Mouse (Mus musculus) midbrain, embryonic 12.5 days (tissue): ENCODE measurements around the gene Armc6. TPM values are rescaled to one million over a fixed set of nuclear protein-coding genes. Genes with fewer than 3 reads are reported as not detected.

Experiments used
- ATAC-seq: fragments of 200-750 bp; cut with Nextera tagmentation; 2 replicates; pipeline ENCODE4 v1.8.0; 2017; ENCODE audit warnings: low read depth, moderate TSS enrichment, moderate library complexity; ENCODE audit not compliant: low FRiP score
- H3K27ac ChIP-seq: fragments of 300-500 bp; sonication (generic); replicated peaks from 2 replicates; pipeline ENCODE4 v1.5.1; 2016; ENCODE audit warnings: mild to moderate bottlenecking
- H3K27me3 ChIP-seq: fragments of 300-500 bp; sonication (generic); 2 replicates; pipeline ENCODE4 v1.6.1; 2016; ENCODE audit warnings: mild to moderate bottlenecking
- H3K36me3 ChIP-seq: fragments of 300-500 bp; sonication (generic); 2 replicates; pipeline ENCODE4 v1.6.1; 2016
- H3K4me1 ChIP-seq: fragments of 300-500 bp; sonication (generic); 2 replicates; pipeline ENCODE4 v1.6.1; 2016
- H3K4me2 ChIP-seq: fragments of 300-500 bp; sonication (generic); replicated peaks from 2 replicates; pipeline ENCODE4 v1.6.1; 2016; ENCODE audit warnings: mild to moderate bottlenecking, moderate library complexity
- H3K4me3 ChIP-seq: fragments of 300-500 bp; sonication (generic); 2 replicates; pipeline ENCODE4 v1.5.1; 2016; ENCODE audit warnings: mild to moderate bottlenecking
- H3K9ac ChIP-seq: fragments of 300-500 bp; sonication (generic); replicated peaks from 2 replicates; pipeline ENCODE4 v1.6.1; 2016; ENCODE audit warnings: mild to moderate bottlenecking, moderate library complexity
- H3K9me3 ChIP-seq: fragments of 300-500 bp; sonication (generic); 2 replicates; pipeline ENCODE4 v1.6.1; 2016; ENCODE audit warnings: mild to moderate bottlenecking
- WGBS: fragments of 180-500 bp; shearing (Covaris S2); methylation state at CpG from one replicate; pipeline ENCODE4 v1.1.7; 2016; 5-methylcytosine and 5-hydroxymethylcytosine counted together
- polyA plus RNA-seq: library from polyadenylated mRNA; unstranded; fragments of >200 nt; fragmentation: Nextera tagmentation; extraction: Ambion mirVana; gene quantifications from 2 replicates; pipeline ENCODE4 v1.2.1, GENCODE M21; 2016

Gene Armc6
- polyA plus RNA-seq, 1 experiment from 2014 or later = 45.5 TPM

DNA sequence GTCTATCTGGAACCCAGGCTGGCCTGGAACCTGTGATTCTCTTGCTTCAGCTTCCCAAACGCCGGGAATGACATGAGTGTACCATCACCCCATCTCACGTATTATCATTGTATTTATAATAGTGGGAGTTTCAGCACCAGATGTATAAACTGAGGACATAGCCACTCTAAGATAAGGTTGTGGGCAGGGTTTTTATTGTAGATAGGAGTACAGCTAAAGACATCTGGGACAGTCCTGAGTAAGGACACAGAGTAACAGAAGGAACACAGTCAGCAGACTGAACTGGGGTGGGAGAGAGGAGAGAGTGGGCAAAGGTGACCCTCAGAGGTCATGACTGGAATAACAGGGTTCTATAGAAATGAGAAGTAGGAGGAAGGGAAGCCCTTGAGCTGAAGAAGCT lies 33.4 kb upstream of the Armc6 start:
- Histone ChIP-seq H3K9ac (no peak overlapping the region), H3K27me3 (no peaks in the 10 kb centered on the region), H3K9me3 (no peaks in the 10 kb centered on the region), H3K4me2 (no peak overlapping the region), H3K27ac (no peak overlapping the region), H3K4me3 (no peak overlapping the region), H3K36me3 (peaks cover 40% of the 10 kb centered on the region), H3K4me1 (no peaks in the 10 kb centered on the region)
- no peak for ATAC-seq
- 91% methylated on average over 3 of the region's 3 CpGs for WGBS

DNA sequence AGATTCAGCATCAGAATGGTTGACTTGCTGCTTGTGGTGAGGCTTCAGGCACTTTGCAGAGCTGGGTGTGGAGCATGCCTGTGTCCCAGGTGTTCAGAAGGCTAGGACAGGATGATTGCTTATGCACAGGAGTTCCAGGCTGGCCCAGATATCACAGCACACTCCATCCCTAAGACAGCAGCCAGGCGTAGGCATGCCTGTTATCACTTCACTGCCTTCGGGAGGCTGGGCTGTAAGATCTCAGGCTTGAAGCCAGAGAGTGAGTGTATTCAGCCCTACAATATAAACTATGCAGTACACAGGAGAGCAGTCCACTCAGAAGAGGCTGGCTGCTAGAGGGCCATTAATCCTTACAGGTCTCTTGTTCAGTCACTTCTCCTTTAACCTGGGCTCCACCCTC lies 24.8 kb upstream of the Armc6 start:
- Histone ChIP-seq H3K4me2 (no peak overlapping the region), H3K36me3 (peaks cover 100% of the 10 kb centered on the region), H3K4me1 (no peaks in the 10 kb centered on the region), H3K9me3 (no peaks in the 10 kb centered on the region), H3K27me3 (no peaks in the 10 kb centered on the region), H3K9ac (no peak overlapping the region), H3K4me3 (no peak overlapping the region), H3K27ac (no peak overlapping the region)
- 96% methylated on average over 2 of the region's 2 CpGs for WGBS
- ATAC-seq = no peak

DNA sequence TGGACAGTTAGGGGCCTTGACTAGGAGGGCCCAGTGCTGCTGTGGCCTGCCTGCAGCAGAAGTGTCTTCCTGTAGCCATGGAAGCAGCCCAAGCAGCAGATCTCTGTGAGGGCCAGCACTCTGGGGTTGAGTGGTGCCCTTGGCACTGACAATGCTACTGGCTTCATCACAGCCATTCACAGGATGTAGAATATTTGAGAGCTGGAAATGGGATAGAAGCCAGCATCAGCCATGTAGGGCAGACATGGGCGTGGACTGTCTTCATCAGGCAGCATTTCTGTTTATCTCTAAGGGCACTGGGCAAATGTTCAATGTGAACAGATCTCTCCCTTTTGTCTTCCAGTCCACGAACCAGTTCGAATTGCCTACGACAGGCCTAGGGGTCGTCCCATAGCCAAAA lies 24.3 kb upstream of the Armc6 start:
- Histone ChIP-seq H3K9ac (no peak overlapping the region), H3K4me1 (no peaks in the 10 kb centered on the region), H3K4me2 (no peak overlapping the region), H3K9me3 (no peaks in the 10 kb centered on the region), H3K36me3 (peaks cover 100% of the 10 kb centered on the region), H3K27me3 (no peaks in the 10 kb centered on the region), H3K27ac (no peak overlapping the region), H3K4me3 (no peak overlapping the region)
- no peak for ATAC-seq
- WGBS = 96% methylated on average over 5 of the region's 5 CpGs

DNA sequence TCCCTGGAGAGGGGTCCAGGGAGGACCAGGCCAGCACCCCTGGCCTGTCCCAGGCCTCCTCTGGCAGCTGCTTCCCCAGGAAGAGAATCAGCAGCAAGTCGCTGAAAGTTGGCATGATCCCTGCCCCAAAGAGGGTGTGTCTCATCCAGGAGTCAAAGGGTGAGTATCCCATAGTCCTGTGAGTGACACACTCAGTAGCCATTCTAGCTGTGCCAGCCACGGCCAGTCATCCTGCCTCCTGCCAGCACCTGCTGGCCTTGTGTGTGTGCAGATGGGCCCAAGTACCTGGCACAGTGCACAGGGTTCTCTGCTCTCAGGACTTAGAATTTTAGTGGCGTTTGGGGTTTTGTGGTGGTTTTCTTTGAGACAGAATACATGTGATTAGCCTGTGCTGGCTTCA lies 23.2 kb upstream of the Armc6 start:
- H3K36me3 ChIP-seq = peaks cover 100% of the 10 kb centered on the region
- no peak for ATAC-seq
- H3K4me2 ChIP-seq = no peak overlapping the region
- no peaks in the 10 kb centered on the region for H3K4me1 ChIP-seq
- H3K27me3 ChIP-seq = no peaks in the 10 kb centered on the region
- H3K9ac ChIP-seq = no peak overlapping the region
- H3K27ac ChIP-seq = no peak overlapping the region
- no peaks in the 10 kb centered on the region for H3K9me3 ChIP-seq
- H3K4me3 ChIP-seq = no peak overlapping the region
- 88% methylated on average over 3 of the region's 3 CpGs for whole genome bisulfite sequencing

DNA sequence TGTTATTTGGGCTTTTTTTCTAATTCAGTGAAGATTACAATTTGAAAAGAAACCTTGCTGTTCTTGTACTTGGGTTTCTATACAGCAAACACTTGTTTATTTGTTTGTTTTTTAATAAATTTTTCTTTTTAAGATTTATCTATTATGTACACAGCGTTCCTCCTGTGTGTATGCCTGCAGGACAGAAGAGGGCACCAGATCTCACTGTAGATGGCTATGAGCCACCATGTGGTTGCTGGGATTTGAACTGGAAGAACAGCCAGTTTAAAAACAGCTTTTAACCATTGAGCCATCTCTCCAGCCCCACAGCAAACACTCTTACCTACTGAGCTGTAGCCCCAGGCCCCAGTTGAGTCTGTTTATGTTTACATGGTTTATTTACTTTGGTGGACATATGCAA lies 20.4 kb upstream of the Armc6 start:
- no peak for ATAC-seq
- Histone ChIP-seq H3K9me3 (no peaks in the 10 kb centered on the region), H3K36me3 (peaks cover 100% of the 10 kb centered on the region), H3K4me3 (no peak overlapping the region), H3K4me1 (no peaks in the 10 kb centered on the region), H3K9ac (no peak overlapping the region), H3K4me2 (no peak overlapping the region), H3K27me3 (no peaks in the 10 kb centered on the region), H3K27ac (no peak overlapping the region)
- 82% methylated on average over 1 of the region's 1 CpGs for WGBS

DNA sequence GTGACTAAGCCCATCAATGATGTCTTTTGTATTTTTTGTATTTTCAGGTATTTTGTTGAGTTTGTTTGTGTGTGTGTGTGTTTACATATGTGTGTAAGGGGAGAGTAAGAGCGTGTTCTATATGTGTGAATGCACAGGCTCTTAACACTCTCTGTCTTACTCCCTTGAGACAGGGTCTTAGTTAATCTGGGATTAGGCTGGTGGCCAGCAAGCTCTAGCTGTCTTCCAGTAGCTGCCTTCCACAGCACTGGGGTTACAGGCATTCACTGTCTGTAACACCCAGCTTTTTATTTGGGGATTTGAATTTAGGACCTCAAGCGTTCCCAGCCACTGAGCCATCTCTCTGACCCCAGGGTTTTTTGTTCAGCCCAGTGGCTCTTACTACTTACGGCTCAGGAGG lies 13.6 kb upstream of the Armc6 start:
- no peaks in the 10 kb centered on the region for H3K4me1 ChIP-seq
- no peaks in the 10 kb centered on the region for H3K27me3 ChIP-seq
- H3K36me3 ChIP-seq = peaks cover 92% of the 10 kb centered on the region
- H3K27ac ChIP-seq = peak overlapping the region; percentile 32; the same call in 1 of the 2 replicates
- H3K4me3 ChIP-seq = no peak overlapping the region
- ATAC-seq = no peak
- no peak overlapping the region for H3K9ac ChIP-seq
- H3K9me3 ChIP-seq = no peaks in the 10 kb centered on the region
- WGBS = 79% methylated on average over 3 of the region's 3 CpGs
- no peak overlapping the region for H3K4me2 ChIP-seq

DNA sequence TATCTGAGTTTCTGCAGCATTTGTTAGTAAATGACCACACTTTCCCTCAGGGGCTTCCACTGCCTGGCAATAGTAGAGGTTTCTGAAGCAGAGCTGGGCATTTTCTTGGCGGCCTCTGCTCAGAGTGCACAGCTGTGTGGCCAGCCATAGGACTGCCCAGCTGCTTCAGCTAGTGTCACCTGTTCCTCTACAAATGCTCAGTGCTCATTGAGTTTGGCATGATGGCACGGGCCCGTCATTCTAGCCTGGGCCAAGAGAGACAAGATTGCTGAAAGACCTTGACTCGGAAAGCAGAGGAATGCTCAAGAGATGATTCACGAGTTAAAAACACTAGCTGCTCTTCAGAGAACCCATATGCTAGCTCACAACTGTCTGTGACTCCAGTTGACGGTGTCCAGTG lies 12.4 kb upstream of the Armc6 start:
- no peak overlapping the region for H3K27ac ChIP-seq
- 93% methylated on average over 6 of the region's 6 CpGs for WGBS
- no peaks in the 10 kb centered on the region for H3K4me1 ChIP-seq
- no peak overlapping the region for H3K4me2 ChIP-seq
- H3K9me3 ChIP-seq = no peaks in the 10 kb centered on the region
- no peak for ATAC-seq
- peaks cover 92% of the 10 kb centered on the region for H3K36me3 ChIP-seq
- H3K27me3 ChIP-seq = no peaks in the 10 kb centered on the region
- H3K4me3 ChIP-seq = no peak overlapping the region
- H3K9ac ChIP-seq = no peak overlapping the region

DNA sequence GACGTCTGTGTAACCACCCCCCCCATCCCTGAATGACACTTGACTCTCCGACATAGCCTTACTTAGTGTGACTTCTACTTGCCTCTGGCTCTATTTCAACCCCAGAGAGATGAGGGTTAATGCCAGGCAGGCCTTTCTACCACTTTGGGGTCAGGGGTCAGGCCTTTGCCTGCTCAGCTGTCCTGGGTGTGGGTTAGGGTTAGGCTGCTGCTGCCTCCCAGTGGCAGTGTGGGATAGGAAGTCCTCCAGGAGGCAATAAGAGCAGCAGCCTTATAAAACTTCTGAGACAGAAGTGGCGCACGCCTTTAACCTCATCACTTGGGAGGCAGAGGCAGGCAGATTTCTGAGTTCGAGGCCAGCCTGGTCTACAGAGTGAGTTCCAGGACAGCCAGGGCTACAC lies 6.4 kb upstream of the Armc6 start:
- no peaks in the 10 kb centered on the region for H3K27me3 ChIP-seq
- ATAC-seq = no peak
- WGBS = 88% methylated on average over 5 of the region's 5 CpGs
- no peak overlapping the region for H3K9ac ChIP-seq
- H3K4me3 ChIP-seq = no peak overlapping the region
- no peaks in the 10 kb centered on the region for H3K9me3 ChIP-seq
- peaks cover 88% of the 10 kb centered on the region for H3K36me3 ChIP-seq
- H3K4me1 ChIP-seq = peaks cover 7% of the 10 kb centered on the region
- H3K4me2 ChIP-seq = no peak overlapping the region
- H3K27ac ChIP-seq = no peak overlapping the region

DNA sequence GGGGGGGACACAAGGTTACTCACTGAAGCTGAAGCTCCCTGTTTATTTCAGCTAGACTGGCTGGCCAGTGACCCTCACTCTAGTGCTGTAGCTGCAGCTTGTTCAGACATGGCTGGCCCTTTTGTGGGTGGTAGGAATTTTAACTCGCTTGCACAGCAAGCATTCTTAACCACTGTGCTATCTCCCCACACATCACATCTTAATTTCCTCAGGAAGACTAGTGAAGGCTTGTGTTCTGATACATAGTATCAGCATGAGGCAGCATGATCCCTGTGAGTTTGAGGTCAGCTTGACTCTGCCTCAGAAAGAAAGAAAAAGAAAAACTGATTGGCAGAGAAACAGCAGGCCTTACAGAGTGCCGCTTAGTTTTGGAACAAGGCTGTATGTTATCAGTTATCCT lies 3.6 kb upstream of the Armc6 start:
- no peak overlapping the region for H3K9ac ChIP-seq

DNA sequence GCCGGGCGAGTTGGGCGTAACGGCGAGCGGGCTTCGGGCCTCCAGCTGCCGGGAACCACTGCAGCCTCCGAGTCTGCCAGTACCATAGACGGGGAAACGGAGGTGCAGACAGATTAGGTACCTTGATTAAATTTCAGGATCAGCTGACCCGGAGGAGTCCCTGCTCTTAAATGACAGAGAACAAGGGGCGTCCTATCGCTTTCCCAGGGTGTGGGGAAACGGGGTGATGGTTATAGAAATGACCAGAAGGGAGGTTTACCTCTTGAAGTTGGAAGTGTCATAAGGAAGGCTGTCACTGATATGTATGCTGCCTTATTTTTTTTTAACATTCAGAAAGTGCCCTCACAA lies 489 bp upstream of the Armc6 start:
- Histone ChIP-seq H3K27ac (peak overlapping the region; percentile 90), H3K4me3 (peak overlapping the region; percentile 82), H3K36me3 (peaks cover 48% of the 10 kb centered on the region), H3K9me3 (no peaks in the 10 kb centered on the region), H3K9ac (peak overlapping the region; percentile 88), H3K4me1 (peaks cover 22% of the 10 kb centered on the region), H3K27me3 (no peaks in the 10 kb centered on the region), H3K4me2 (peak overlapping the region; percentile 94)
- ATAC-seq = no peak
- 1% methylated on average over 15 of the region's 15 CpGs for WGBS

More for the DNA sequence above, 3.6 kb upstream of the Armc6 start:
- no peak overlapping the region for H3K4me3 ChIP-seq
- no peaks in the 10 kb centered on the region for H3K9me3 ChIP-seq
- H3K36me3 ChIP-seq = peaks cover 63% of the 10 kb centered on the region
- H3K27me3 ChIP-seq = no peaks in the 10 kb centered on the region
- ATAC-seq = no peak
- 89% methylated on average over 2 of the region's 2 CpGs for WGBS
- H3K4me1 ChIP-seq = peaks cover 20% of the 10 kb centered on the region
- H3K27ac ChIP-seq = no peak overlapping the region
- no peak overlapping the region for H3K4me2 ChIP-seq

DNA sequence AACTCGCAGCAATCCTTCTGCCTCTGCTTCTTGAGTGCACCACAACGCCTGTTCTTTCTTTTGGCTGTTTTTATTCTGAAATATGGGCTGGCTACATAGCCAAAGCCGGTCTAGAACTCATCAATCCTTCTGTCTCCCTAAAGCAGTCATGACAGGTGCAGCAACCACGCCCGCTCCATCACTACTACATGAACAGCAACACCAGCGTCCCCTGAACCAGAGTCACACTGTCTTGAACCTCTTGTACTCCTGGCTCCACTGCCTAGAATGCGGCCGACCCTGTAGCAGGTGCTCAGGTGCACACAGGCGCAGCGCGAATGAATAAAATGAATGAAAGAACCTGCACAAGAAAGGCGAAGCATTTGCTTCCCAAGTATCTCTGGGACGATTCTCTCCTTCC lies 660 bp downstream of the Armc6 start:
- ATAC-seq = peak; percentile 13; the same call in 1 of the 2 replicates
- peak overlapping the region; percentile 90 for H3K27ac ChIP-seq

DNA sequence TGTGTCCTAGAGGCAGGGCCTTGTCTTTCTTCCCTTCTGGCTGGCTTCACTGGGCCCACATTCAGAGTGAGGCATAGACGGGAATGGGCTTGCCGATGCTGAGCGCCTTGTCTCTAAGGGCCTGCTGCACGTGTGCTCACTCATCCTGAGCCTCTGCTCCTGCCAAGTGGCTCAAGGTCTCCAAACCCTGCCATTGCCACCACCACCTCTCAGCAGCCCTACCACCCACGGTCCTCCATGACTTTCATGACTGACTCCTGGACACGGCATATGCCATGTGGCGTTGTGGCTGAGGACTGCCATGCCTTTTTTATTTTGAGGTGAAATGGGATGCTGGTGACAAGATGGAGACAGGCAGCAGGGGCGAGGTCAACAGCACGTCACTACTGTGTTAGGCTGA lies 3.4 kb downstream of the Armc6 start:
- Histone ChIP-seq H3K27ac (no peak overlapping the region), H3K4me1 (peaks cover 17% of the 10 kb centered on the region), H3K27me3 (no peaks in the 10 kb centered on the region), H3K36me3 (peaks cover 37% of the 10 kb centered on the region), H3K4me2 (no peak overlapping the region), H3K4me3 (no peak overlapping the region), H3K9ac (no peak overlapping the region), H3K9me3 (no peaks in the 10 kb centered on the region)
- no peak for ATAC-seq
- 91% methylated on average over 9 of the region's 9 CpGs for WGBS

More for the DNA sequence above, 660 bp downstream of the Armc6 start:
- H3K9ac ChIP-seq = peak overlapping the region; percentile 88
- H3K9me3 ChIP-seq = no peaks in the 10 kb centered on the region
- WGBS = 8% methylated on average over 13 of the region's 13 CpGs
- H3K4me2 ChIP-seq = peak overlapping the region; percentile 94
- no peaks in the 10 kb centered on the region for H3K27me3 ChIP-seq
- peak overlapping the region; percentile 82 for H3K4me3 ChIP-seq
- peaks cover 52% of the 10 kb centered on the region for H3K36me3 ChIP-seq
- H3K4me1 ChIP-seq = peaks cover 22% of the 10 kb centered on the region

DNA sequence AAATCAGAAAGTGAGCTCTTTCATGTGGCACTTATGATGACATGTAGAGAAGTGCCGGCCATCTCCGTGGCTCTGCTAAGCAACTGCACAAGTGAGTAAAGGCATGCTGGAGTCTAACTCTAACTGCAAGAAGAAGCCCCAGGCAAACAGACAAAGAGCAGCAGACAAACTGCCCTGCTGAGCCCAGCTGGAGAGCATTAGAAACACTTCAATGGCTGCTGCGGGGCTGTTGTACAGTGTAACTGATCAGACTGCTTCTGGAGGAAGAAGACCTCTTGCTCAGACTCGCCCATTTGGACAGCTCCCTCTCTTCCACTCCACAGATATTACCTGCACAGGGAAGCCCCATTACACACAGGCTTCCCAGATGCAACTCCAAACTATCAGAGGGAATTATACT lies 6.3 kb downstream of the Armc6 start:
- no peak overlapping the region for H3K9ac ChIP-seq
- H3K4me1 ChIP-seq = peaks cover 2% of the 10 kb centered on the region; the same call in 1 of the 2 replicates
- no peak overlapping the region for H3K4me3 ChIP-seq
- 27% methylated on average over 4 of the region's 4 CpGs for WGBS
- H3K27me3 ChIP-seq = no peaks in the 10 kb centered on the region
- peaks cover 65% of the 10 kb centered on the region for H3K36me3 ChIP-seq
- H3K4me2 ChIP-seq = no peak overlapping the region
- no peaks in the 10 kb centered on the region for H3K9me3 ChIP-seq
- no peak for ATAC-seq
- H3K27ac ChIP-seq = no peak overlapping the region
